9 mouse cellular contexts compared by ENCODE assay signal in the genomic region with DNA sequence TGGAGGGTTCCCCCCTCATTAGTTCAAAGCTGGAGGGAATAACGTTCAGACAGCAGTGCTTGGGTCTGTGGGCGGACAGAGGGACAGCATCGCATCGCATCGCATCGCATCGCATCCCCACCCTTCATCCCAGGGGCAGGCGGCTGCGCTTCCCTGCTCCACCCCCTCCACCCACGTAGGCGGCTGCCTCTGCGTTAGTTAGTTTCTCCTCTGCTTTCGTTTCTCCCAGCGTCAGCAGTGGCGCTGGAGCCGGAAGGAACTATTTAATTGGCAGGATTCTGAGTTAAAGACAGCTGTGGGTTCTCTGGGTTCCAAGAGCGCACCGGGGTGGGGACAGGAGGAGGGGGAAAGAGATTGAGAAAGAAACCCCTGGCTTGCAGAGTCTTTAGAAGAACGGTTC.
A peak's percentile ranks its signal among the peaks of the same experiment; 100 is the strongest.
DNase-seq lines count a peak whose midpoint lies in the region; ATAC-seq lines count a peak whose summit lies in the region.
"Had no signal": no experiment of that assay in that cellular context is flagged by ENCODE, and none has a peak within 500 bp of the region (broad histone marks: within the 10 kb centered on the region; RNA-seq: fewer than 3 reads in every experiment).

No protein-coding gene starts in this region.

- H3K9me3 ChIP-seq in forebrain, embryonic 15.5 days: no peaks in the 10 kb centered on the region
- no peaks in the 10 kb centered on the region for H3K9me3 ChIP-seq in midbrain, embryonic 11.5 days (ENCODE audit: control insufficient read depth, low read length)

- H3K27me3 ChIP-seq in forebrain, embryonic 15.5 days: peaks cover 19% of the 10 kb centered on the region; the same call in 1 of the 2 replicates
- H3K27me3 ChIP-seq in midbrain, embryonic 11.5 days (ENCODE audit: control insufficient read depth, insufficient read depth, low read length): peaks cover 19% of the 10 kb centered on the region

- H3K36me3 ChIP-seq in forebrain, embryonic 15.5 days: no peaks in the 10 kb centered on the region
- H3K36me3 ChIP-seq in midbrain, embryonic 11.5 days (ENCODE audit: control insufficient read depth, insufficient read depth, low read length): no peaks in the 10 kb centered on the region

- peak; percentile 57 for DNase-seq in layer of hippocampus, adult 11-12 months (ENCODE audit: low spot score)
- no peak for DNase-seq in layer of hippocampus, adult 9-10 months (ENCODE audit: low spot score)
- DNase-seq in heart, postnatal 25 days (ENCODE audit: low spot score): peak; percentile 63
- peak; percentile 44 for DNase-seq in large intestine, adult 2 months (ENCODE audit: low read depth, low spot score)
- no peak for DNase-seq in midbrain, embryonic 11.5 days (ENCODE audit: low spot score, missing footprints)
- peak; percentile 12 to 22 for DNase-seq in urinary bladder, postnatal 36 days (ENCODE audit: low spot score in 2 of 2)
- DNase-seq in thymus, postnatal 36 days: no peak

- 0 out of 2 replicates have a peak overlapping the region, but pooled peaks have one; percentile 9 for H3K27ac ChIP-seq in forebrain, embryonic 15.5 days (replicated peaks)
- H3K27ac ChIP-seq in midbrain, embryonic 11.5 days (ENCODE audit: low read depth, low read length): no peak overlapping the region

- intact Hi-C loops in heart, postnatal 25 days (cut with DNase I): no loop called here

- ATAC-seq in forebrain, embryonic 15.5 days (replicated peaks): peak; percentile 60; the same call in 1 of the 2 replicates
- ATAC-seq in midbrain, embryonic 11.5 days (ENCODE audit: low FRiP score): no peak

- H3K4me3 ChIP-seq in forebrain, embryonic 15.5 days: peak overlapping the region; percentile 29
- H3K4me3 ChIP-seq in midbrain, embryonic 11.5 days (ENCODE audit: low read depth, low read length): peak overlapping the region; percentile 4; the same call in 1 of the 2 replicates
- H3K4me3 ChIP-seq: erythroblast, embryonic 14.5 days had no signal

- 1% methylated on average over 19 of the region's 19 CpGs for WGBS in forebrain, embryonic 15.5 days
- 1% methylated on average over 19 of the region's 19 CpGs for WGBS in large intestine, adult 2 months
- 2% methylated on average over 19 of the region's 19 CpGs for WGBS in midbrain, embryonic 11.5 days

- peaks cover 37% of the 10 kb centered on the region for H3K4me1 ChIP-seq in forebrain, embryonic 15.5 days
- H3K4me1 ChIP-seq in midbrain, embryonic 11.5 days (ENCODE audit: control insufficient read depth, insufficient read depth, low read length): peaks cover 6% of the 10 kb centered on the region

- H3K9ac ChIP-seq in forebrain, embryonic 15.5 days (replicated peaks): no peak overlapping the region; the same call in 1 of the 2 replicates
- no peak overlapping the region for H3K9ac ChIP-seq in midbrain, embryonic 11.5 days (ENCODE audit: low read length)

- peak overlapping the region; percentile 50 for H3K4me2 ChIP-seq in forebrain, embryonic 15.5 days (replicated peaks)
- peak overlapping the region; percentile 34 for H3K4me2 ChIP-seq in midbrain, embryonic 11.5 days

Comparison
In these comparisons a context has a peak if more than half of its experiments do, and no peak if none do; other contexts are left out.
1. DNase-seq: peak in layer of hippocampus, adult 11-12 months (single experiment), heart, postnatal 25 days (single experiment), large intestine, adult 2 months (single experiment) and urinary bladder, postnatal 36 days (2 of 2); none in layer of hippocampus, adult 9-10 months (single experiment), midbrain, embryonic 11.5 days (single experiment) and thymus, postnatal 36 days (0 of 2).